Mouse (Mus musculus) stomach, postnatal 0 days (tissue): ENCODE measurements around the gene Nabp2. TPM values are rescaled to one million over a fixed set of nuclear protein-coding genes. Genes with fewer than 3 reads are reported as not detected.
A peak's percentile ranks its signal among the peaks of the same experiment; 100 is the strongest.

ENCODE experiments used
- ATAC-seq: fragments of 200-750 bp; cut with Nextera tagmentation; 2 replicates; pipeline ENCODE4 v1.8.0; 2017; ENCODE audit not compliant: low FRiP score, low TSS enrichment
- DNase-seq: peaks from one replicate; pipeline ENCODE4 v3.0.0-alpha.2; 2016; ENCODE audit warnings: low spot score
- H3K27ac ChIP-seq: fragments of 300-500 bp; sonication (generic); replicated peaks from 2 replicates; pipeline ENCODE4 v1.5.1; 2014; ENCODE audit warnings: mild to moderate bottlenecking, control low read depth
- H3K27me3 ChIP-seq: fragments of 300-500 bp; sonication (generic); 2 replicates; pipeline ENCODE4 v1.6.1; 2014; ENCODE audit warnings: low read length; ENCODE audit not compliant: control insufficient read depth, insufficient read depth
- H3K36me3 ChIP-seq: fragments of 300-500 bp; sonication (generic); 2 replicates; pipeline ENCODE4 v1.6.1; 2014; ENCODE audit warnings: low read length, mixed read lengths; ENCODE audit not compliant: control insufficient read depth, insufficient read depth
- H3K4me1 ChIP-seq: fragments of 300-500 bp; sonication (generic); replicated peaks from 2 replicates; pipeline ENCODE4 v1.6.1; 2014; ENCODE audit warnings: antibody characterized with exemption; ENCODE audit not compliant: control insufficient read depth, insufficient read depth
- H3K4me2 ChIP-seq: fragments of 300-500 bp; sonication (generic); replicated peaks from 2 replicates; pipeline ENCODE4 v1.6.1; 2014; ENCODE audit warnings: low read depth, mild to moderate bottlenecking, control low read depth, moderate library complexity
- H3K4me3 ChIP-seq: fragments of 300-500 bp; sonication (generic); 2 replicates; pipeline ENCODE4 v1.5.1; 2014; ENCODE audit warnings: low read depth, low read length, control low read depth
- H3K9ac ChIP-seq: fragments of 300-500 bp; sonication (generic); 2 replicates; pipeline ENCODE4 v1.6.1; 2014; ENCODE audit warnings: mild to moderate bottlenecking, low read length, control low read depth, mixed read lengths
- H3K9me3 ChIP-seq: fragments of 300-500 bp; sonication (generic); 2 replicates; pipeline ENCODE4 v1.6.1; 2016; ENCODE audit warnings: low read length; ENCODE audit not compliant: control insufficient read depth
- CTCF ChIP-seq: IDR thresholded peaks from 2 replicates; pipeline ENCODE4 v1.5.1; 2016; ENCODE audit warnings: antibody characterized with exemption, low read depth, mild to moderate bottlenecking, moderate library complexity
- EP300 ChIP-seq: optimal IDR thresholded peaks from 2 replicates; pipeline ENCODE3; 2016; ENCODE audit warnings: antibody characterized with exemption
- WGBS: fragments of 180-500 bp; shearing (Covaris S2); extraction: QIAGEN DNeasy Blood & Tissue Kit; methylation state at CpG from one replicate; pipeline ENCODE4 v1.1.7; 2014; 5-methylcytosine and 5-hydroxymethylcytosine counted together
- polyA plus RNA-seq: library from polyadenylated mRNA; unstranded; fragments of >200 nt; fragmentation: Nextera tagmentation; extraction: Ambion mirVana; gene quantifications from 2 replicates; pipeline ENCODE4 v1.2.1, GENCODE M21; 2015

The Nabp2 gene
- polyA plus RNA-seq, 1 experiment from 2014 or later: 54.4 TPM

GRCm38 (mm10) chr10:128442718-128443117, 31.4 kb upstream of the Nabp2 start:
- Histone ChIP-seq H3K9ac (no peak overlapping the region), H3K36me3 (peaks cover 18% of the 10 kb centered on the region), H3K27ac (no peak overlapping the region), H3K4me3 (no peak overlapping the region), H3K9me3 (no peaks in the 10 kb centered on the region), H3K4me2 (no peak overlapping the region), H3K4me1 (no peaks in the 10 kb centered on the region), H3K27me3 (no peaks in the 10 kb centered on the region)
- ATAC-seq (no peak), DNase-seq (no peak)
- TF ChIP-seq CTCF (no peak), EP300 (no peak)
- WGBS: 77% methylated on average over 1 of the region's 1 CpGs

- ATAC-seq (no peak), DNase-seq (no peak)
- Histone ChIP-seq H3K4me2 (no peak overlapping the region), H3K4me1 (no peaks in the 10 kb centered on the region), H3K27me3 (no peaks in the 10 kb centered on the region), H3K9me3 (no peaks in the 10 kb centered on the region), H3K27ac (no peak overlapping the region), H3K9ac (no peak overlapping the region), H3K4me3 (no peak overlapping the region), H3K36me3 (peaks cover 21% of the 10 kb centered on the region)
- TF ChIP-seq EP300 (no peak), CTCF (no peak)
- WGBS: 86% methylated on average over 10 of the region's 10 CpGs
These were observed 30.2 kb upstream of the Nabp2 start for GRCm38 (mm10) chr10:128441324-128442119.

DNA sequence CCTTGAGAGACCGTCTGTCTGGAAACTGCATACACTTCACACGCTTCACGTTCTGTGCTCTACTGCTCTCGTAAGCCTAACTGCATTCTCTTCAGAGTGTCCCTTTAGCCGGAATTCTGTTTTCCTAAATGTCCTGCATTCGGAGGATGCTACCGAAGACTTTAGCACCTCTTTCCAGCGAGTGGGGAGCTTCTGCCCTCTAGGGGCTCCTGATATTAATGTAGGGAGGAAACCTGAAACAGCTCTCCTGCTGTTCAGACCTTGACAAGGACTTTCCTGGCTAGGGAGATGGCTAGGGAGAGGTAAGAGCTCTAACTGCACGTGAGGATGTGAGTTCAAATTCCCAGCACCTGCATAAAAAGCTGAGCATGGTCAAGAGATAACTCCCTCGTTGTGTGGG, 29.1 kb upstream of the Nabp2 start:
- DNase-seq (peak; percentile 37), ATAC-seq (no peak)
- peaks cover 31% of the 10 kb centered on the region for H3K36me3 ChIP-seq
- H3K27ac ChIP-seq: no peak overlapping the region
- TF ChIP-seq EP300 (no peak), CTCF (peak; percentile 80)
- no peak overlapping the region for H3K4me2 ChIP-seq
- no peaks in the 10 kb centered on the region for H3K4me1 ChIP-seq
- WGBS: 52% methylated on average over 10 of the region's 10 CpGs
- no peak overlapping the region for H3K9ac ChIP-seq
- H3K4me3 ChIP-seq: no peak overlapping the region
- no peaks in the 10 kb centered on the region for H3K9me3 ChIP-seq
- H3K27me3 ChIP-seq: no peaks in the 10 kb centered on the region

- ATAC-seq (no peak), DNase-seq (no peak)
- H3K36me3 ChIP-seq: peaks cover 31% of the 10 kb centered on the region
- H3K9me3 ChIP-seq: no peaks in the 10 kb centered on the region
- TF ChIP-seq CTCF (no peak), EP300 (no peak)
- no peaks in the 10 kb centered on the region for H3K27me3 ChIP-seq
- no peak overlapping the region for H3K4me2 ChIP-seq
- WGBS: 63% methylated on average over 10 of the region's 10 CpGs
- H3K9ac ChIP-seq: no peak overlapping the region
- H3K4me3 ChIP-seq: no peak overlapping the region
- H3K27ac ChIP-seq: no peak overlapping the region
- no peaks in the 10 kb centered on the region for H3K4me1 ChIP-seq
These were observed 27.5 kb upstream of the Nabp2 start for GRCm38 (mm10) chr10:128438675-128439279.

GRCm38 (mm10) chr10:128436376-128436775, 25.1 kb upstream of the Nabp2 start:
- peaks cover 33% of the 10 kb centered on the region for H3K36me3 ChIP-seq
- no peak overlapping the region for H3K4me2 ChIP-seq
- ATAC-seq: no peak
- WGBS: 87% methylated on average over 8 of the region's 8 CpGs
- no peaks in the 10 kb centered on the region for H3K27me3 ChIP-seq
- no peak overlapping the region for H3K9ac ChIP-seq
- H3K9me3 ChIP-seq: no peaks in the 10 kb centered on the region
- DNase-seq: no peak
- no peak for TF ChIP-seq CTCF
- no peak for TF ChIP-seq EP300
- H3K27ac ChIP-seq: no peak overlapping the region
- H3K4me3 ChIP-seq: no peak overlapping the region
- no peaks in the 10 kb centered on the region for H3K4me1 ChIP-seq

DNA sequence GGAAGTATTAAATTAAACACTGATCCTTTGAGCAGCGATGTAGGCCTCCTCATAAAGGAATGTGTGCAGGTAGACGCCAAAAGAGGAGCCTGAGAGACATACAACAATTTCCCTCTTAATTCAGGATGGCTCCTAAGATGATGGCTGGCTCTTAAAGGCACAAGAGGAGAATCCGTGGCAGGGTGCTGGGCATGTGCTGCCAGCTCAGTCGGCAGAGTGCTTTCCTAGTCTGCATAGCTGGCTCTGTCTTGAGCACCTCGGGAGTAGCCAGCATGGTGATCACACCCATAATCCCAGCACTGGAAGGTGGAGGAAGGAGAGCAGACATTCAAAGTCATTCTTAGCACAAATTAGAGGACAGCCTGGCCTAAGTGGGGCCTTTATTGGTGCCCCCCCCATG, 24.6 kb upstream of the Nabp2 start:
- Histone ChIP-seq H3K4me1 (no peaks in the 10 kb centered on the region), H3K9me3 (no peaks in the 10 kb centered on the region), H3K36me3 (peaks cover 33% of the 10 kb centered on the region), H3K9ac (no peak overlapping the region), H3K27me3 (no peaks in the 10 kb centered on the region), H3K27ac (no peak overlapping the region), H3K4me2 (no peak overlapping the region), H3K4me3 (no peak overlapping the region)
- WGBS: 79% methylated on average over 5 of the region's 5 CpGs
- ATAC-seq (no peak), DNase-seq (no peak)
- TF ChIP-seq EP300 (no peak), CTCF (no peak)
